Mouse (Mus musculus) megakaryocyte progenitor cell, adult 5-6 weeks (primary cell): Measurements from ENCODE around the gene Ssbp3. TPM values are rescaled to one million over a fixed set of nuclear protein-coding genes. Genes with fewer than 3 reads are reported as not detected.

Experiments
- ATAC-seq: replicated peaks from 2 replicates; pipeline ENCODE4 v1.8.0; 2016; ENCODE audit warnings: mild to moderate bottlenecking, moderate TSS enrichment, inconsistent platforms; ENCODE audit not compliant: poor library complexity
- total RNA-seq, 2 experiments: library from RNA; stranded (forward) in 1 of 2; stranded (reverse) in 1 of 2; fragments of 157-497, 149-512 nt in 1 of 2; fragments of 200-1000 nt in 1 of 2; gene quantifications; 2 replicates each; pipeline versions ENCODE4 v1.2.3 to v1.2.4; 2015 to 2017

Gene Ssbp3
- total RNA-seq, 2 experiments from 2014 or later, result 16.0 to 36.5 TPM

DNA sequence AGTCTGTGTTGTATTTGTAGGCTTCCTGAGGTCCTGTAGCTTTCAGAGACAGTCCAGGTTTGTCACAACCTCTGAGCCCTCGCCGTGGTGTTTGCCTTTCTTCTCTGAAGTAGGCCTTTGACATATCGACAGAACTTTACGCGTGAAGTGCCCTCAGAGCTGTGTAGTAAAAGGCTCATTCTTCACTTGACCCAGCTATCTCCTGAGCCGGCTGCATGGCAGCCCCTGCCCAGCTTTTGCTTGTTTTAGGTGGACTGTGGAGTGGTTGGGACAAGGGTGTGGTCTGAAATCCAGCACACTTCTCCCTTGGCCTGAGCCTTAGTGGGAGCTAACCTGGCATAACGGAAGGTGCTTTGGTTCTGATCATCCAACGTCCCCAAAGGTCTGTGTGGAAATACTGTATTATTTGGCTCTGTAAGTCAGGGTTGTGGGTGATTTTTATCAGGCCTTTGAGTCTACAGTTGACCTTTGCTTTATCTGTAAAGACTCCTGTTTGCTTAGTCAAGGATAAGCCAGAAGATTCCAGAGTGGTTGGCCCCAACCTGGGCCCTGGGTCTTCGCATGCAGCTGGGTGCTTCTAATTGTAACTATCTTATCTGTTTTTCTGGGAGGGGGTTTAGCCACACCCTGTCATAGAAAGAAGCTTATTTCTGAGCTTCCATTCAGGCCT is 23.4 kb downstream of the Ssbp3 start:
- no peak for ATAC-seq

DNA sequence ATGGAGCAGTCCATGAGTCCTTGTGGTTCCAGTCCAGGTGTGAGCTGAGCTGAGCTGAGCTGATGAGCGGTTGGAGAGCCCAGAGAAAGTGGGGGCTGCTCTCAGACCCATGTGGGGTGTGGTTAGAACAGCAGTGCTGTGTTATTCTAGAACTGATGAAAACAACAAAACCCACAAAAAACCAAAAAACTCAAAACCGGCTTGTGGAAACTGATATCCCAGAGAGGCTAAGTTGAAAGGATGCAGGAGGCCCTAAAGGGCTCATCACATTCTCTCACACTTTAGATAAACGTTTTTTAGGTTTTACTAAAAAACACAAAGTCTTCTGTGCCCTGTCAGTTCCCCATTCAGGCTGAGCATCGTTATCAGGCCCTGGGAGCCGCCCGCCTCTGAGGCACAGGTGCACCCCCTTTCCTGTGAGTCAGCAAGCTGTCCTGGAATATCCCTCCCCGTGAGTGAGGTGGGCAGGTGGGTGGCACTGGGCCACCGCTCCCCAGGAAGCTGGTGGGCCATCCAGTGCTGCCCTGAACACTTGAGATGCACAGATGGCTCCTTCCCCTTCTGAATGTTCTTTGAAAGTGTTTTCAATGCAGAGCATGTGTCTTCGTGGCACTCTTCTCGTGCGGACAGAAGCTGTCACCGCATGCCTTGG is 24.6 kb downstream of the Ssbp3 start:
- ATAC-seq, result peak; percentile 69

DNA sequence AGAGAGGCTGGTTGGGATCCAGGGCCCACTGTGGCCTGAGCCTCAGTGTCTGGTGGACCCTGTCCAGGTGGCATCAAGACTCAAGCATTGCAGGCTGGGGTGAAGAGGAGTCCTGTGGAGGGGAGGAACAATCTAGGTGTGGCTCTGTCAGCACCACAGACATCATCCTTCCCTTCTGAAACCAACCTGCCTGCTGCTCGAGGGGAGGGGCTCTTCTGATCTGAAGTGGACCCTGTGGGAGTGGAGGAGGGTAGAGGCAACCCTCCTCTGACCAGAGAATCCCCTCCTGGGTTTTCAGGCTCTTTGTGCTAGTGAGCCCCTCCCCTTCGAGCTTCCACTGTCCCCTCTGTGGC is 25.1 kb downstream of the Ssbp3 start:
- ATAC-seq, result no peak; the same call in 1 of the 2 replicates

DNA sequence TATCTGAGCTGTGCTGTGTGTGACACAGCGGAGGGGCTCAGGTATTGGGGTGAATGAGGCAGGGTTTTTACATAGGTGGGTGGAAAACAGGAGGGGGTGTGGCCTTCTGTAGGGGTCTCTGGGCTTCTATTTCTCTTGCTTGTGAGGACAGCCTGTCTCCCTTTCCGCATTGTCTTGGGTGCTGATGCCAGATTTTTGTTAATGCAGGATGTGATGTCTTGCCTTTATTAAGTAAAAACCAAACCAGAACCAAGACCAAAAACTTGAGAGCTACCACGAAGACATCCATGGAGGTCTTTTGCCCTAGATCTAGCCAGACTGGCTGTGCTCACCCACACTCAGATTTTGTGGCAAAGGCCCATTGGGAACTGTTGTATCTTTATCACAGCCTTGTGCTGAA is 25.5 kb downstream of the Ssbp3 start:
- no peak for ATAC-seq

DNA sequence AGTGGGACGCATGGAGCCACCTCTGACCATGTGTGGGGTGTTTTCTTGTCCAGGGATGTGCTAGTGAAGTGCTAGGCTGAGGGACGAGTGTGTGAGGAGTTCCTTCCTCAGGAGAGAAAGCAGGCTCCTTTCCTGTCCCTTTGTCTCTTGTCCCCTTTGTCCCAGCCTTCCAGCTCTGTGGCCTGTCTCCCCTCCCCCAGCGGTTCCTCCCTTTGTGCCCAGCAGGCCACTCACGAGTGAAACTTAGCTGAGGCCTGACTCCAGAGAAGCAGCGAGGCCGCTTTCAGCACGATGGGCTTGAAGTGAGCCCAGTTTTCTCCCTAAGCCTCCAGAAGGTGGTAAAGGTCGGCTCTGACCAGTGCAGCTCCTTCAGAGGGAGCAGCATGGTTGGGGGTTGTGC is 26.2 kb downstream of the Ssbp3 start:
- no peak for ATAC-seq

DNA sequence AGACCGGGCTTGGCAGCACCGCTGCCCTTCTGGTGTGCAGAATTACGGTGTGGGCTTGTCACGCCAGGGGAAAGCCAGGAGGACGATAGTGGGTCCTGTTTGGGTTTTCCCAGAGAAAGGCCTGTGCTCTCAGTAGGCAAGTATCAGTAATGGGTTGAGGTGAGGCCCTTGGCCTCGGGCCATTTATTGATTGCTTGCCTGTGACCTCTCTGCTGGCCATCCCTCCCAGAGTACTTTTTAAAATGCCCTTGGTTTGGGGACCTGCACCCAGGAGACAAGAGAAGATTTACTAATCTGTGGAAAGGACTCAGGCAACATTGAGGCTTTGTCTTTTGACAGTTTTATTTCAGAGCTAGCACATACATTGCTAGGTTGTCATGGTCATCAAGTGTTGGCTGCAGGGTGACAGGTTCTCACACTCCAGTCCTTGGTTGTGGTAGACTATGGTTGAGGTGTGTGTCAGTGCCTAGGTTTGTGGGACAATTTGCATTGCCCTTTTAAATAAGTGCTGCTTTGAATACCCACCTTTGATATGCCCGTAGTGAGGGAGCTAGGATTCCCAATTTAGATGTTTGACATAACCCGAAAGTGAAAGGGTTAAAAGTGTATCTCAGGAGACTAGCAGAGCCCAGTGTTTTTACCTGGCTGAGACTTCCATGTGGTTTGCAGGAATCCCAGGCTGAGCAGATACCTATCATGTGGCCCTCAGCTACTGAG is 28.2 kb downstream of the Ssbp3 start:
- no peak for ATAC-seq

DNA sequence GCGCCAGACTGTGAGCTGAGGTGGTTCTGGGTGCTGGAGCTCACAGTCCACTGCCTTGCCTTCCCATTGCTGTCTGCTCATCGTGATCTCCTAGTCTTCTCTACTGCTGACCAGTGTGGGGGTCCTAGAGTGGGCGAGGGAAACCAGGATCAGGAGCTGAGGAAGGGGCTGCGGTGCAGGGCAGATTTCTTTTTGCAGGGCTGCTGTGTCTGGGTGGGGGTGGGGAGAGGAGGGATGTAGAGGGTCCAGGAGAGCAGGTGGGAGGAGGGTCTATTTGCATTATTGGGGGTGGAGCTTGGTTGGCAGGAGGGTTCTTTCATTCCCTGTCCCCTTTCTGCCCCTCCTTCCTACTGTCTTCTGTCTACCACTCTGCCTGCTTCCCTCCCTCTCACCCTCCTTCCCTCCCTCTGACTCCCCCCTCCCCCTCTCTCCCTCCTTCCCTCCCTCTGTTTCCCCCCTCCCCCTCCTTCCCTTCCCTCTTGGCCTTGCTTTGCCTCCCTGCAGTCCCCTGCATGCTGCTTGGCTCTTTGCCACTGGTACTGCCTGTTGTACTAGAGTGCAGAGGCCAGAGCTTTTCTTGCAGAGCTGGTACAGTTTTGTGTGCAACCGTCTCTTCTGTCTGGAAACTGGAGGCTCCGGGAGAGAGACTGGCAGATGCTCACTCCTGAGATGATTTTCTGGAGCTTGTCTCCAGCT is 28.9 kb downstream of the Ssbp3 start:
- no peak for ATAC-seq

DNA sequence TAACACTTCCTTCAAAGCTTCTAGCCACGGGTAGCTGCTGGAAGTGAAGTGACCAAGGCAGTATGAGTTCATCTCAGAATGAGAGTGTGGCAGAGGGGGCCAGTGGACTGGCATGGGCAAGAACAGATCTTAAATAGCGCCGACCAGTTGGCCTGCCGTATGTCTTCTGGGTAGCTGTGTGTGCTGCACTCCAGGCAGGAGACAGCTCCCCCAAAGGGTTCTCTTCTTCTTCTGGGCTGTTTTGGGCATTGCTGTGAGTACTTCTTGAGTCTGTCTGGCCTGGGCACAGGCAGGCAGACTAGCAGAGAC is 29.4 kb downstream of the Ssbp3 start:
- no peak for ATAC-seq

DNA sequence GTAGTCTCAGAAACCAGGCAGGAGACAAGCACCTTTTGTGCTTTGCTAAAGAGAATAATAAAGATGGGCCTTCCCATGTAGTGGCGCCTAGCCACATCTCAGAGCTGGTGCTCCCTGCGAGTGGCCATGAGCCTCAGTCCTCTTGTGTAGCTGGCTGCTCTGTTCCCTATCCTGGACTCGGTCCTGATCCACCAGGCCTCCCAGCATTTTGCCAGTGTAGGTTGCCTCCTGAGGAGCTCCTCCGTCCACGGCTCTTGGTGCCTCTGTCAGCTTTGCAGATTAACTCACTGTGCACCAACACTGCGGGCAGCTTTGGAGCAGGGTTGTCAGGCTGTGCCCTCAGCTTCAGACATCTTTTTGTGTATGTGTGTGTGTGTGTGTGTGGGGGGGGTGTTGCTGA is 30.4 kb downstream of the Ssbp3 start:
- ATAC-seq, result no peak

DNA sequence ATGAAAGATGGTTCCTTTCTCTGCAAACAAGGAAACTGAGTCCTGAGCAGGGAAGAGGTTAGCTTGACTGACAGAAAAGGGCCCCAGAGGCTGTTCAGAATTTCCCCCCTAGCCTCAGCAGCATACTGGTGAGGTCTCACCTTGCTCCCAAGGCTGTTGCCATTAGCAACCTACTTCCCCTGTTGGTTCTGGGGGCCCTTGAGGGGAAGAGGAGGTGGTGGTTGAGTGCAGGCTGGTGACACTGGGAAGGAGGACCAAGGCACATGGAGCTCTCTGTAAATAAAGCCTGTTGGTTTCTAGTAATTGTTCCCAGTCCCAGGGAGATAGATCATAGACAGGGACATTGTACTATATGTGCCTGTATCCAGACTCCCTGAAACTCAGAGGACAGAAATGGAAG is 31.0 kb downstream of the Ssbp3 start:
- no peak for ATAC-seq

DNA sequence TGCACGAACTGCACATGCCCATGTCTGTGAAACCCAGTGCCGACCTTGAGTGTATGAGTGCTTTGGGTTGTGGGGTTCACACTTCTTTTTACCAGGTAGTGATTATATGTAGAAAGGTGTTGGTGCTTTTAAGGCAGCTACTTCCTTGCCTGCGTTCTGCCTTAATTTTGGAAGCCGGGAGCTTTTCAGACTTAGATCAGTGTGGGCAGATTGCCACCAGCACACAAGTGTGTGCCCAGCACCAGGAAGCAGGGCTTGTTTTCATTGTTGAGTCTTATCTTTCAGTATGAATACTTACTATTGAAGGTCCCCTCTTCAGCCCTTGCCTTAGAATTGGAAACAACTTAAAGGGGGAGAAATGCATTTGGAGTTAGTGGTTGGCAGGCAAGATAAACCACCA is 32.0 kb downstream of the Ssbp3 start:
- no peak for ATAC-seq

DNA sequence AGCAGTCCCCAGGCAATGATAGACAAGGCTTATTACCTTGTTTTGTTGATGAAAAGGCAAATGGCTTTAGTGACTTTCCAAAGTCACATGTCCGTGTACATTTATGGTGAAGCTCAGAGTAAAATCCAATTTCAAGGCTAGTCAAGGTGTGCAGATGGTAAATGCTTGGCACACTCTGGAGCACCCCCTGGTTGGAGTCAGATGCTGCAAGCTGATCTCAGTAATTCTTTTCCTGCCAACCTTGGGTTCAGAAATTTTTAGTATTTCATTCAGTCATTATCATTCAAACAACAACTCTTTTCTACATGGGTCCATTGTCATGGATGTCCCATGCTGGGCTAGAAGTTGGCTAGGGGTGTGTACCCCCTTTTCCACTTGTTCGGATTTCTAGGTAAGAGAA is 33.1 kb downstream of the Ssbp3 start:
- ATAC-seq, result no peak

DNA sequence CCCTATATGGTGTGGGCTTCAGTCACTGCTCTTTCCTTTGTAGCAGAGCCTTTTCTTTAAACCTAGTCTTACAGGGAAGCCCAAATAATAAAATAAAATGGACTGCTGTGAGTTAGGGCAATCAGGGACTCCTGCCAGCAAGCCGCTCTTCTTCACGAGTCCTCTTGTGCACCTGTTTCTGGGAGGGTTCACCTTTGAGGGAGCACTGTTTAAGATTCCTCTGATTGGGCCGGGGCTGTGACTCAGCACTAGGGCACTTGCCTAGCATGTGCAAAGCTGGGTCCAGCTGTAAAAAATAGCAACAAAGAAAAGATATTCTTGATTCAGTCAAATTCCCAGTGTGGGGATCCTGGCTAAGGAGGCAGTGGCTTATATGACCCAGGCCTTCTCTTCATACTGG is 34.4 kb downstream of the Ssbp3 start:
- ATAC-seq, result 0 out of 2 replicates have a peak, but pooled peaks have one; percentile 17

DNA sequence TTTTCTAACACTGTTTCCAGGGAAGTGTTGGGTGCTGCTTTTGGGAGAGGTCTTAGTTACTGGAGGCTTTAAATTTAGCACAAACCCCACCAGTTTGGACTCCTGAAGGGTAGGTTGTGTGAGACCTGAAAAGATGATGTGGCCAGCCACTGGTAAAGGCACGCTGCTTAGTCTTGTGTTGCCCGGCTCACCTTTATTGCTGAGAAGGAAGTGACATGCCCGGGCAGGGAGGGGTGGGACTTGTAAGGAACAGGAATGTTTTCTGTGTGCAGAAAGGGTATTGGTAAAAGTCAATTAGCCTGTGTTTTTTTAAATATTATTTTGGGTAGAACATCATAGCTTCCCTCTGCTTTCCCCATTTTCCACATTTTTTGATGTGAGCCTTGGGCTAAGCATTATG is 37.2 kb downstream of the Ssbp3 start:
- no peak for ATAC-seq

DNA sequence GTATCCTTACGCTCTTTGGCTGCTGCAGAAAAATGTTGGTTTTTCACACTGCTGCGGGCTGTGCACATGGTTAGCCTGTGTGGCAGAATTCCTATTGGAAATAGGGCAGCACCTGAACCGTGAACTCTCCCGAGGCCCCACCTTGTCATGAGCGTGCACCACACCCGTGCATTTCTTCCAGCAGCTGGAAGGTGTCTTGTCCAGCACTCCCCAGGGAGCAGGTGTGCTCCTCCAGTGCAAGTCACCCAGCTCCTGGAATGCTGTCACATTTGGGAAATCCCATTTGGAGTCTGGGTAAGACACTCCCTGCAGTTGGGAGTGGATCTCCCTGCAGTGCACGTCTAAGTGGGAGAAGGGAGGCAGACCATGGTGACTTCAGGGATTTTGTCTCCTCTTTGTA is 38.0 kb downstream of the Ssbp3 start:
- no peak for ATAC-seq

DNA sequence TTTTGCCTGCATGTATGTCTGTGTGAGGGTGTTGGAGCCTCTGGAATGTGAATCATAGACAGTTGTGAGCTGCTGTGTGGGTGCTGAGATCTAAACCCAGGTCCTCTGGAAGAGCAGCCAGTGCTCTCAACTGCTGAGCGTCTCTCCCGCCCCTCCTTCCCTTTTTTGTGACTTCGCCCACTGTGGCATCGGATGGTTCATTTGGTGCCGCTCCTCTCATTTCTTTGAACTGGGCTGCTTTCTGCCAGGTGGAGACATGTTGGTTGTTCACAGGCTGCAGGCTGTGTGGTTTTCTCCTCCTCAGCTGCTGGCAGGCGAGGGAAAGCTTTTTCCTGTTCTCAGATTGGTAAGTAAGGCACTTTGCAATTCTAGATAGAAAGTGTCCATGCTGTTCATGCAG is 38.7 kb downstream of the Ssbp3 start:
- ATAC-seq, result no peak

DNA sequence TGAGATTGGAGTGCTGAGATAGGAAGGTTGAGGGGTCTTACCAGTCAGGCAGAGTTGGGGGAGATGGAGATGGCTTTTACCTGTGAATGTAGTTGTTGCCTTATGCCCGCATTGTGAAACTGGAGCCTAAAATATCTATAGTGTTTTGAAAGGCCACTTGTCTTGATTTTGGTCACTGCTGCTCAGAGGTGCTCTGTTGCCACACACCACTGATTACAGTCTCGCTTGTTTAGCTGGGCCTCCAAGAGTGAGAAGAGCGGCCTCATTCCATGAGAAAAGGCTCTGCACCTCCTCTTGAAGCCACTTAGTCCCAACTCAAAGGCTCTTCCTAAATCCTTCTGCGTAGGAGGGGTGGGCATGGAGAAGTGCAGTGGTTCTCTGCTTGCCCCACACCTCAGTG is 40.3 kb downstream of the Ssbp3 start:
- ATAC-seq, result no peak

DNA sequence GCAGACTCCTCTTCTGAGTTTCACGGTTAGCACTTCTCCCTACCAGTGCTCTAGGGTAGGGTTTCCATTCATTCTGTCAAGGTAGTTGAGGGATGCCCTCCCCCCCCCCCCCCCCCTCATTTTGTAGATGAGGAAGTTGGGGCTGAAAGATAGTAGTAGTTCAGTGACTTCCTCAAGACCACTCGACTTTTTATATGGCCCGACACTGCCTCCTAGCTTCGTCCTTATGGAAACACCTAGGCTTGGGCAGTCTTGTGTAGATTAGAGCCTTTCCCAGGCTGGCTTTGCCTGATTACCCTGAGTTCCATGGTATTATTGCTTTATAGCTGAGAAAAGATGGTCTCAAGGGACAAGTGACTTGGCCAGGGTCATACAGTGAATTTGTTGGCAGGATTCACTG is 41.0 kb downstream of the Ssbp3 start:
- ATAC-seq, result peak; percentile 53

DNA sequence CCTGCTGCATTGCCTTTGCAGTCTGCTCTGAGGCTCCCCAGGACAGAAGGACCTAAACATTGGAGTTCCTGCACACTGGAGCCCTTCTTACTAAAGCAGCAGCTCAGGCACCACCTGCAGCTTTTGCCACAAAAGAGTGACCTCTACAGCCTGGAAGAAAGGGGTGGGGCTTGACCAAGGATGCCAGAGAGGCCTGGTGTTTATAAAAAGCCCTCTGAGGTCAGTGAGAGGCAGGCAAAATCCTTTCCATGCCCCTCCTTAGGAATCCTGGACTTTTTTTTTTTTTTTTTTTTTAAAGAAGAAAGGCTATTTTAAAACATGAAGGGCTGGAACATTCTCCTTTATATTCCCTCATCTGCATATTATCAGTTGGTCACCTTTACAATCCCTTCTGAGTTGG is 42.7 kb downstream of the Ssbp3 start:
- no peak for ATAC-seq

DNA sequence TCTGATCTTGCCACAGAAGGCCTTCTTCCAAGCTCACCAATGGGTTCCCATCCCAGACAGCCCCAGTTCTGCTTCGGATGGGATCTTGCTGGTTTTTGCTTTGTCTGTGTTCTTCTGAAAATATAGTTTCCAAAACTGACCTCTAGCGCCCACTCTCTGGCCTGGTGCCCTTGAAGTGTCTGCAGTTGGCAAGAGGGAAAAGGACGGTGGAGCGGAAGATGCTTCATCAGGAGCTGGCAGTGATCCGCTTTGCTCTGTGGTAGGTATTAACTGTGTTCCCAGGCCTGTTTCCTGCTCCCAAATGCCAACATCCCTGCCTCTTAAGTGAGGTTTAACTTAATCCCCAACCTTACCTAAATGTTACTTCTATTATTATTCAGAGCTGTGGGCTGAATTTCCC is 43.3 kb downstream of the Ssbp3 start:
- no peak for ATAC-seq

DNA sequence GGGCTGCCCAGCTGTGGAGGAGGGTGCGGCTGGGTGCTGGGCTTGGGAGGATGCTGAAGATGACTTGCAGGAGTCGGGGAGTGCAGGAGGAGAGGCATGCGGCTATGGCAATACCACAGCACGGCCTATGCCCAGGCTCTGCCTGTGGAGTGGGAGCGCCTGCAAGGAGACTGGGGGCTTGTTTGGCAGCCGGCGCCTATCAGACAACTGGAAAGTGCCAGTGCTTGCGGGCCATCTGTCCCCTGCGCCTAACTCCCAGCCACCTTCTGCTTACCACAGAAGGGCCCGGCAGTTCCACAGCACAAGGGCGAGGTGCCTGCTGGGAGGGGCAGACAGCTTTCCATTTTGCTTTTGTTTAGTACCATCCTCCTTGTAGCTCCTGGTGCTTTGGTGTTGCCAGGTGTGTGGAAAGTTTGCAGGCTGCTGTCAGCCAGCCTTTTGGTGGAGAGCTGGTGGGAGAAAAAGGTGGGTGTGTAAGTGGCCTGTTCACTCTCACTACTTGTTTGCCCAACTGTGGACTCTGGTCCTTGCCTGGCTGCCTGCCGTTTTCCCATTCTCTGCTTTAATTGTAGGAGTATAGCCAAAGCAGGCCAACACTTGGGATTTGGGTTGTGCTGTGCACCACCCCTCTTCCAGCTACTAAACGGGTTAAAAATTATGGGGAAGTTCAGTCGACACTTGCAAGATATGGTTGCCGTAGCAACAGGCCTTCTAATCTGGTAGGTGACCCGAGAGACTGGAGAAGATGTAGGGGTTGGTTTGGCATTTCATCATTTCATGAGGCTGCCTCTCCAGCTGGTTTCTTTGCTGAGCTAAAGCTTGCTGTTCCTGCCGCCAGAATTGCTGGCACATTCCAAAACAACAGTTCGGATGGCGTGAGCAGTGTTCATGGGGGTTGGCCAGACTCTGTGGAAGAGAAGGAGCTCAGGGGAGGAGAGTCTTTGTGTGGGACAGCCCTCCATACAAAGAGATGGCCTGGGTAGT is 45.5 kb downstream of the Ssbp3 start:
- peak; percentile 54 for ATAC-seq
